Mouse (Mus musculus) kidney, postnatal 36 days (tissue): ENCODE results near the gene Tbpl1.

ENCODE experiments used
- DNase-seq, 2 experiments: peaks; one replicate each; pipeline ENCODE4 v3.0.0; 2021 to 2022; ENCODE audit warnings: mixed read lengths in 2 of 2

Gene Tbpl1

GRCm38 (mm10) chr10:22708190-22708843, 23.4 kb downstream of the Tbpl1 start:
- no peak for DNase-seq

- DNase-seq: peak; percentile 32 to 41
Measured at GRCm38 (mm10) chr10:22703844-22704243, 27.9 kb downstream of the Tbpl1 start.

- no peak for DNase-seq
Measured at GRCm38 (mm10) chr10:22701485-22702315, 30.0 kb downstream of the Tbpl1 start.

- no peak for DNase-seq
Measured at GRCm38 (mm10) chr10:22700773-22701172, 31.0 kb downstream of the Tbpl1 start.

- no peak for DNase-seq
Measured at GRCm38 (mm10) chr10:22699487-22700335, 32.0 kb downstream of the Tbpl1 start.

GRCm38 (mm10) chr10:22698158-22698953, 33.4 kb downstream of the Tbpl1 start:
- DNase-seq: no peak

- DNase-seq: no peak
Measured at GRCm38 (mm10) chr10:22696864-22697263, 34.9 kb downstream of the Tbpl1 start.

- DNase-seq: peak; percentile 21 to 29
Measured at GRCm38 (mm10) chr10:22696236-22696635, 35.5 kb downstream of the Tbpl1 start.

- no peak for DNase-seq
Measured at GRCm38 (mm10) chr10:22675848-22676630, 55.7 kb downstream of the Tbpl1 start.

GRCm38 (mm10) chr10:22674176-22674575, 57.6 kb downstream of the Tbpl1 start:
- DNase-seq: no peak

GRCm38 (mm10) chr10:22668509-22668908, 63.2 kb downstream of the Tbpl1 start:
- no peak for DNase-seq

GRCm38 (mm10) chr10:22660286-22661000, 71.3 kb downstream of the Tbpl1 start:
- no peak for DNase-seq

GRCm38 (mm10) chr10:22659386-22659725, 72.4 kb downstream of the Tbpl1 start:
- no peak for DNase-seq

- peak; percentile 52 to 73 for DNase-seq
Measured at GRCm38 (mm10) chr10:22658534-22659385, 73.0 kb downstream of the Tbpl1 start.
